ENCODE assay signal across 9 mouse cellular contexts in the genomic region with DNA sequence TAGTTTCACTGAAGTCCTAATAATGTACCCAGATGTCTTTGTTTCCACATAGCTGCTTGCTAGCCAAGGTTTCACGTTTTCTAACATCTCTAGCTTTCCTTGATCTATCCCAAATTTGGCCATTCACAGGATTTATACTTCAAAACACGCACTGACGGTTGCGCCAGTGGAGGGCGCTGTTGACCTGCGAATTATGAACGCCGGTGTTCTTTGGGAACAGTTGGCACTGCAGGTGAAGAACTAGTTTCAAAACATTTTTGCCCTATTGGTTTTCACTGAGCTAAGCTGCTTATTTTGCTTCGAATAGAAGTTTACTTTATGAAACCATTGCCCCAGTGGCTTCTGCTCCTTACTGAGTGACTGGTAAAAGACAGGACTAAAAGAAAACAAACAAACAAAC.
DNase-seq lines count a peak whose midpoint lies in the region; ATAC-seq and TF ChIP-seq lines count a peak whose summit lies in the region.
"Had no signal": no experiment of that assay in that cellular context is flagged by ENCODE, and none has a peak within 500 bp of the region (broad histone marks: within the 10 kb centered on the region; RNA-seq: fewer than 3 reads in every experiment).

No protein-coding gene starts in this region.

- H3K27ac ChIP-seq in forebrain, postnatal 0 days (ENCODE audit: low read depth, low read length) = no peak overlapping the region
- H3K27ac ChIP-seq in forebrain, embryonic 16.5 days (ENCODE audit: low read length) = no peak overlapping the region
- H3K27ac ChIP-seq in embryonic facial prominence, embryonic 10.5 days (replicated peaks) = no peak overlapping the region
- H3K27ac ChIP-seq: hindbrain, embryonic 15.5 days had no signal

- no peak overlapping the region for H3K4me2 ChIP-seq in forebrain, postnatal 0 days (ENCODE audit: low read depth)
- no peak overlapping the region for H3K4me2 ChIP-seq in forebrain, embryonic 16.5 days (ENCODE audit: low read length)
- H3K4me2 ChIP-seq: hindbrain, embryonic 15.5 days had no signal

- ATAC-seq in forebrain, postnatal 0 days = no peak
- ATAC-seq in forebrain, embryonic 16.5 days = no peak
- no peak for ATAC-seq in inflammation-experienced regulatory T-cells, adult 6 months

- H3K4me1 ChIP-seq in forebrain, postnatal 0 days (ENCODE audit: insufficient read depth) = no peaks in the 10 kb centered on the region
- H3K4me1 ChIP-seq in forebrain, embryonic 16.5 days (replicated peaks; ENCODE audit: control insufficient read depth, insufficient read depth, low read length) = no peaks in the 10 kb centered on the region
- no peaks in the 10 kb centered on the region for H3K4me1 ChIP-seq in embryonic facial prominence, embryonic 10.5 days
- H3K4me1 ChIP-seq: hindbrain, embryonic 15.5 days had no signal

- H3K27me3 ChIP-seq in forebrain, postnatal 0 days (ENCODE audit: insufficient read depth, low read length) = no peaks in the 10 kb centered on the region
- no peaks in the 10 kb centered on the region for H3K27me3 ChIP-seq in forebrain, embryonic 16.5 days (replicated peaks; ENCODE audit: control insufficient read depth, insufficient read depth, low read length)
- H3K27me3 ChIP-seq in embryonic facial prominence, embryonic 10.5 days (replicated peaks; ENCODE audit: low read depth, poor library complexity, severe bottlenecking) = no peaks in the 10 kb centered on the region
- H3K27me3 ChIP-seq: hindbrain, embryonic 15.5 days had no signal

- TF ChIP-seq CTCF in forebrain, postnatal 0 days (IDR thresholded peaks at IDR 0.05; ENCODE audit: low read depth) = peak; percentile 39

- H3K9me3 ChIP-seq in forebrain, postnatal 0 days (ENCODE audit: low read length) = no peaks in the 10 kb centered on the region
- H3K9me3 ChIP-seq in forebrain, embryonic 16.5 days (ENCODE audit: control insufficient read depth, low read length) = no peaks in the 10 kb centered on the region
- H3K9me3 ChIP-seq in embryonic facial prominence, embryonic 10.5 days = no peaks in the 10 kb centered on the region
- H3K9me3 ChIP-seq: hindbrain, embryonic 15.5 days had no signal

- peak; percentile 15 for DNase-seq in forebrain, postnatal 0 days
- peak; percentile 21 for DNase-seq in ovary, postnatal 14 days (ENCODE audit: low spot score)
- DNase-seq in ovary, adult 18-20 months (ENCODE audit: low spot score) = no peak
- peak; percentile 60 for DNase-seq in embryonic facial prominence, embryonic 10.5 days (ENCODE audit: low spot score)
- peak; percentile 36 to 55 for DNase-seq in left cerebral cortex, postnatal 25 days (ENCODE audit: low spot score in 2 of 2)
- DNase-seq in thymus, postnatal 0 days (ENCODE audit: low spot score) = no peak

- intact Hi-C loops in left cerebral cortex, postnatal 25 days (cut with DNase I) = loop anchor here (2.0 to 10.0 kb wide), 2 partner anchors 266 to 2000 kb away; no protein-coding TSS in a partner anchor

- H3K9ac ChIP-seq in forebrain, postnatal 0 days = no peak overlapping the region
- no peak overlapping the region for H3K9ac ChIP-seq in forebrain, embryonic 16.5 days (replicated peaks; ENCODE audit: low read depth, low read length)
- H3K9ac ChIP-seq: hindbrain, embryonic 15.5 days had no signal

- 5% methylated on average over 9 of the region's 9 CpGs for WGBS in forebrain, postnatal 0 days
- 5% methylated on average over 9 of the region's 9 CpGs for WGBS in forebrain, embryonic 16.5 days
- 8% methylated on average over 9 of the region's 9 CpGs for WGBS in embryonic facial prominence, embryonic 10.5 days

- H3K4me3 ChIP-seq in forebrain, postnatal 0 days (ENCODE audit: low read depth, low read length) = no peak overlapping the region
- H3K4me3 ChIP-seq in forebrain, embryonic 16.5 days (replicated peaks; ENCODE audit: low read length) = no peak overlapping the region
- H3K4me3 ChIP-seq in embryonic facial prominence, embryonic 10.5 days = no peak overlapping the region
- H3K4me3 ChIP-seq: hindbrain, embryonic 15.5 days had no signal

- no peaks in the 10 kb centered on the region for H3K36me3 ChIP-seq in forebrain, postnatal 0 days (ENCODE audit: insufficient read depth)
- H3K36me3 ChIP-seq in forebrain, embryonic 16.5 days (ENCODE audit: control insufficient read depth, insufficient read depth) = no peaks in the 10 kb centered on the region
- no peaks in the 10 kb centered on the region for H3K36me3 ChIP-seq in embryonic facial prominence, embryonic 10.5 days (replicated peaks)
- H3K36me3 ChIP-seq: hindbrain, embryonic 15.5 days had no signal

Comparison
In these comparisons a context has a peak if more than half of its experiments do, and no peak if none do; other contexts are left out.
1. DNase-seq: peak in forebrain, postnatal 0 days (single experiment), ovary, postnatal 14 days (single experiment), embryonic facial prominence, embryonic 10.5 days (single experiment) and left cerebral cortex, postnatal 25 days (2 of 2); none in ovary, adult 18-20 months (single experiment) and thymus, postnatal 0 days (single experiment).